Mouse (Mus musculus): Measurements from ENCODE around the gene Rab11fip4.

DNA sequence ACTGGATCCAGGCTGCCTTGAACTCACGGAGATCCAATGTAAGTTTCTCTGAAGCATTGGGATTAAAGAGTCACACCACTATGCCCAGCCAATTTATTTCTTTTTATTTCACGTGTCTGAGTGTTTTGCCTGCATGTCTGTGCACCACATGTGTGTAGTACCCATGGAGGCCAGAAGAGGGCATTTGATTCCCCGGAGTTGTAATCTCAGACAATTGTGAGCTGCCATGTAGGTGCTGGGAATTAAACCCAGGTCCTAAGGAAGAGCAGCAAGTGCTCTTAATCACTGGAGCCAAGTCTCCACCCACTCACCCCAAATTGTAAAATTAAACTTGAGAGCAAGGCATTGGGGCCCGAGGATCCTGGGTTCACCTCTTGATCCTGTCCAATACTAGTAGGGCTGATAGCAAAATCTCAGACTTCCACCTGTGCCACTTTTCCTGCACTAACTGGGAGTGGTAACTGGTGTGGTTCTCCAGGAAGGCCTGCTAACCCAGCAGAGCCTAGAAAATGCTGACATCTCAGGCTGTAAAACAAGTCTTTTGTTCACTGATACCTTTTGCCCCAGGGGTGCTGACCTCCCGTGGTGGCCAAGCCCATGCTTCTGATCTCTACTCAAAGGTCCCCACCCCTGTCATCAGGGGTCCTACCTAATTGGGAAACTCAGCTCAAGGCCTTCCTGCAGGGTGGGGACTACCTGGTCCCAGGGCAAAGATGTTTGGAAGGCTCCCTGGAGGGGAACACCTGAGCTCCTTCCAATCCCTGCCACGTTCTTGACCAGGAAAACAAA is 44.8 kb downstream of the Rab11fip4 start:
- TF ChIP-seq CTCF (IDR thresholded peaks at IDR 0.05; ENCODE audit: borderline replicate concordance, insufficient read depth, low read depth, low read length) (0 out of 2 replicates have a peak, but pooled peaks have one; percentile 6), POLR2A (IDR thresholded peaks at IDR 0.05; ENCODE audit: borderline replicate concordance, insufficient read depth, low read length) (no peak)
